Mouse (Mus musculus): ENCODE results near the gene Prickle3. TPM values are rescaled to one million over a fixed set of nuclear protein-coding genes. Genes with fewer than 3 reads are reported as not detected.

Prickle3 gene
- polyA plus RNA-seq, 1 experiment from 2014 or later = 8.2 TPM

- 71% methylated on average over 21 of the region's 21 CpGs for WGBS
- Histone ChIP-seq H3K27me3 (replicated peaks; ENCODE audit: control insufficient read depth, insufficient read depth, low read length) (no peaks in the 10 kb centered on the region), H3K4me3 (ENCODE audit: low read depth, low read length) (no peak overlapping the region), H3K9ac (ENCODE audit: low read length) (no peak overlapping the region), H3K36me3 (ENCODE audit: control insufficient read depth, insufficient read depth, low read length) (peaks cover 19% of the 10 kb centered on the region; the same call in 1 of the 2 replicates), H3K4me1 (replicated peaks; ENCODE audit: control insufficient read depth, insufficient read depth, low read length) (no peaks in the 10 kb centered on the region), H3K4me2 (ENCODE audit: low read length) (no peak overlapping the region), H3K9me3 (ENCODE audit: control insufficient read depth, low read length) (no peaks in the 10 kb centered on the region), H3K27ac (ENCODE audit: low read depth) (no peak overlapping the region)
- no peak for DNase-seq (ENCODE audit: low spot score)
- no peak for ATAC-seq (replicated peaks; ENCODE audit: low FRiP score, low TSS enrichment, low read depth)
These were observed 8.9 kb downstream of the Prickle3 start for GRCm38 (mm10) chrX:7665739-7666502.

GRCm38 (mm10) chrX:7670390-7670881 is 13.4 kb downstream of the Prickle3 start:
- peak overlapping the region; percentile 51 for H3K9ac ChIP-seq (ENCODE audit: low read length)
- peak overlapping the region; percentile 48 for H3K4me2 ChIP-seq (ENCODE audit: low read length)
- H3K4me1 ChIP-seq (replicated peaks; ENCODE audit: control insufficient read depth, insufficient read depth, low read length) = no peaks in the 10 kb centered on the region
- H3K27me3 ChIP-seq (replicated peaks; ENCODE audit: control insufficient read depth, insufficient read depth, low read length) = no peaks in the 10 kb centered on the region
- peaks cover 15% of the 10 kb centered on the region; the same call in 1 of the 2 replicates for H3K36me3 ChIP-seq (ENCODE audit: control insufficient read depth, insufficient read depth, low read length)
- H3K27ac ChIP-seq (ENCODE audit: low read depth) = peak overlapping the region; percentile 54
- H3K4me3 ChIP-seq (ENCODE audit: low read depth, low read length) = peak overlapping the region; percentile 47
- 21% methylated on average over 18 of the region's 19 CpGs for WGBS
- DNase-seq (ENCODE audit: low spot score) (peak; percentile 68), ATAC-seq (replicated peaks; ENCODE audit: low FRiP score, low TSS enrichment, low read depth) (peak; percentile 64)
- H3K9me3 ChIP-seq (ENCODE audit: control insufficient read depth, low read length) = no peaks in the 10 kb centered on the region

- Histone ChIP-seq H3K9me3 (ENCODE audit: control insufficient read depth, low read length) (no peaks in the 10 kb centered on the region), H3K4me1 (replicated peaks; ENCODE audit: control insufficient read depth, insufficient read depth, low read length) (no peaks in the 10 kb centered on the region), H3K4me2 (ENCODE audit: low read length) (peak within 1 kb of the TSS; percentile 48), H3K4me3 (ENCODE audit: low read depth, low read length) (peak within 1 kb of the TSS; percentile 47), H3K9ac (ENCODE audit: low read length) (peak within 1 kb of the TSS; percentile 51), H3K27ac (ENCODE audit: low read depth) (peak within 1 kb of the TSS; percentile 54), H3K27me3 (replicated peaks; ENCODE audit: control insufficient read depth, insufficient read depth, low read length) (no peaks in the 10 kb centered on the region), H3K36me3 (ENCODE audit: control insufficient read depth, insufficient read depth, low read length) (peaks cover 15% of the 10 kb centered on the region; the same call in 1 of the 2 replicates)
- 15% methylated on average over 35 of the region's 36 CpGs for WGBS
- DNase-seq (ENCODE audit: low spot score) = peak; percentile 67
- peak; percentile 47 for ATAC-seq (replicated peaks; ENCODE audit: low FRiP score, low TSS enrichment, low read depth)
These were observed 14.0 kb downstream of the Prickle3 start, which contains the start of gene Plp2 for GRCm38 (mm10) chrX:7670921-7671623. Gene Plp2 (minus strand): TSS chrX:7671390.

GRCm38 (mm10) chrX:7672739-7673138 is 15.7 kb downstream of the Prickle3 start:
- Histone ChIP-seq H3K36me3 (ENCODE audit: control insufficient read depth, insufficient read depth, low read length) (peaks cover 4% of the 10 kb centered on the region; the same call in 1 of the 2 replicates), H3K4me3 (ENCODE audit: low read depth, low read length) (no peak overlapping the region), H3K9me3 (ENCODE audit: control insufficient read depth, low read length) (no peaks in the 10 kb centered on the region), H3K27ac (ENCODE audit: low read depth) (no peak overlapping the region), H3K4me2 (ENCODE audit: low read length) (no peak overlapping the region), H3K9ac (ENCODE audit: low read length) (no peak overlapping the region), H3K4me1 (replicated peaks; ENCODE audit: control insufficient read depth, insufficient read depth, low read length) (no peaks in the 10 kb centered on the region), H3K27me3 (replicated peaks; ENCODE audit: control insufficient read depth, insufficient read depth, low read length) (no peaks in the 10 kb centered on the region)
- DNase-seq (ENCODE audit: low spot score) (no peak), ATAC-seq (replicated peaks; ENCODE audit: low FRiP score, low TSS enrichment, low read depth) (no peak)
- 46% methylated on average over 6 of the region's 6 CpGs for WGBS

GRCm38 (mm10) chrX:7673578-7674281 is 16.7 kb downstream of the Prickle3 start:
- WGBS = 31% methylated on average over 12 of the region's 12 CpGs
- Histone ChIP-seq H3K4me2 (ENCODE audit: low read length) (peak overlapping the region; percentile 45), H3K36me3 (ENCODE audit: control insufficient read depth, insufficient read depth, low read length) (peaks cover 4% of the 10 kb centered on the region; the same call in 1 of the 2 replicates), H3K27ac (ENCODE audit: low read depth) (peak overlapping the region; percentile 67), H3K27me3 (replicated peaks; ENCODE audit: control insufficient read depth, insufficient read depth, low read length) (no peaks in the 10 kb centered on the region), H3K9ac (ENCODE audit: low read length) (no peak overlapping the region), H3K4me1 (replicated peaks; ENCODE audit: control insufficient read depth, insufficient read depth, low read length) (no peaks in the 10 kb centered on the region), H3K4me3 (ENCODE audit: low read depth, low read length) (no peak overlapping the region), H3K9me3 (ENCODE audit: control insufficient read depth, low read length) (no peaks in the 10 kb centered on the region)
- no peak for DNase-seq (ENCODE audit: low spot score)
- ATAC-seq (replicated peaks; ENCODE audit: low FRiP score, low TSS enrichment, low read depth) = peak; percentile 29; the same call in 1 of the 2 replicates

- H3K36me3 ChIP-seq (ENCODE audit: control insufficient read depth, insufficient read depth, low read length) = no peaks in the 10 kb centered on the region
- H3K4me3 ChIP-seq (ENCODE audit: low read depth, low read length) = peak overlapping the region; percentile 22
- H3K27me3 ChIP-seq (replicated peaks; ENCODE audit: control insufficient read depth, insufficient read depth, low read length) = no peaks in the 10 kb centered on the region
- H3K27ac ChIP-seq (ENCODE audit: low read depth) = peak overlapping the region; percentile 67
- DNase-seq (ENCODE audit: low spot score) (peak; percentile 71), ATAC-seq (replicated peaks; ENCODE audit: low FRiP score, low TSS enrichment, low read depth) (peak; percentile 55)
- H3K9me3 ChIP-seq (ENCODE audit: control insufficient read depth, low read length) = no peaks in the 10 kb centered on the region
- H3K9ac ChIP-seq (ENCODE audit: low read length) = peak overlapping the region; percentile 35; the same call in 1 of the 2 replicates
- WGBS = 25% methylated on average over 28 of the region's 28 CpGs
- no peaks in the 10 kb centered on the region for H3K4me1 ChIP-seq (replicated peaks; ENCODE audit: control insufficient read depth, insufficient read depth, low read length)
- peak overlapping the region; percentile 45 for H3K4me2 ChIP-seq (ENCODE audit: low read length)
These were observed 17.4 kb downstream of the Prickle3 start for GRCm38 (mm10) chrX:7674284-7675000.

GRCm38 (mm10) chrX:7675001-7675380 is 17.9 kb downstream of the Prickle3 start:
- H3K4me2 ChIP-seq (ENCODE audit: low read length) = peak overlapping the region; percentile 45
- H3K36me3 ChIP-seq (ENCODE audit: control insufficient read depth, insufficient read depth, low read length) = no peaks in the 10 kb centered on the region
- H3K27me3 ChIP-seq (replicated peaks; ENCODE audit: control insufficient read depth, insufficient read depth, low read length) = no peaks in the 10 kb centered on the region
- peak overlapping the region; percentile 67; the same call in 1 of the 2 replicates for H3K27ac ChIP-seq (ENCODE audit: low read depth)
- H3K9me3 ChIP-seq (ENCODE audit: control insufficient read depth, low read length) = no peaks in the 10 kb centered on the region
- peak overlapping the region; percentile 22; the same call in 1 of the 2 replicates for H3K4me3 ChIP-seq (ENCODE audit: low read depth, low read length)
- 33% methylated on average over 10 of the region's 10 CpGs for WGBS
- ATAC-seq (replicated peaks; ENCODE audit: low FRiP score, low TSS enrichment, low read depth) (no peak), DNase-seq (ENCODE audit: low spot score) (no peak)
- peak overlapping the region; percentile 35; the same call in 1 of the 2 replicates for H3K9ac ChIP-seq (ENCODE audit: low read length)
- no peaks in the 10 kb centered on the region for H3K4me1 ChIP-seq (replicated peaks; ENCODE audit: control insufficient read depth, insufficient read depth, low read length)

All from intestine, embryonic 14.5 days (tissue).